Mouse (Mus musculus): ENCODE measurements around the gene Chst3.
"Not testable (repeated sequence)": the region's sequence is repeated elsewhere in the genome, so short reads cannot be mapped to it uniquely, and the experiment has no call there.

GRCm38 (mm10) chr10:60221571-60222259 lies 2.7 kb upstream of the Chst3 start:
- not testable (repeated sequence) for TF ChIP-seq CTCF (conservative IDR thresholded peaks at IDR 0.05; ENCODE audit: low read length); NANOG (IDR thresholded peaks at IDR 0.05; ENCODE audit: borderline replicate concordance, low read length); POU5F1 (IDR thresholded peaks at IDR 0.05; ENCODE audit: borderline replicate concordance, low read length)
